Mouse (Mus musculus) lung, postnatal 36 days (tissue): ENCODE results near the gene Inhbc.

Source experiments
- DNase-seq: peaks from one replicate; pipeline ENCODE4 v3.0.0; 2022; ENCODE audit warnings: mixed read lengths

Gene Inhbc

DNA sequence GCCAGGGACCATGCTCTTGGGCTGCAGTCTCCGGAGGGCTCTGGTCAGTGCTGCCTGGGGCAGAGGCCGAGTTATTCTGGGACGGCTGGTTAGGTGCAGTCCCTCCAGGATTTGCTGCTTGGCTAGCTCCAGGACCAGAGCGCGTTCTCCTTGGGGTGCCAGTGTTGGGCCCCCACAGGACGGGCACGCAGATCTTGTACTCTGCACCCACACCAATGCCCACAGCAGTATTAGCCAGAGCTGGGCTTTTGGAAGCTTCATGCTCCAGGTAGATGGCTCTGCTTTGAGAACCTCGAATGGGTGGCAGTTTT, 19.0 kb downstream of the Inhbc start:
- DNase-seq, result no peak

DNA sequence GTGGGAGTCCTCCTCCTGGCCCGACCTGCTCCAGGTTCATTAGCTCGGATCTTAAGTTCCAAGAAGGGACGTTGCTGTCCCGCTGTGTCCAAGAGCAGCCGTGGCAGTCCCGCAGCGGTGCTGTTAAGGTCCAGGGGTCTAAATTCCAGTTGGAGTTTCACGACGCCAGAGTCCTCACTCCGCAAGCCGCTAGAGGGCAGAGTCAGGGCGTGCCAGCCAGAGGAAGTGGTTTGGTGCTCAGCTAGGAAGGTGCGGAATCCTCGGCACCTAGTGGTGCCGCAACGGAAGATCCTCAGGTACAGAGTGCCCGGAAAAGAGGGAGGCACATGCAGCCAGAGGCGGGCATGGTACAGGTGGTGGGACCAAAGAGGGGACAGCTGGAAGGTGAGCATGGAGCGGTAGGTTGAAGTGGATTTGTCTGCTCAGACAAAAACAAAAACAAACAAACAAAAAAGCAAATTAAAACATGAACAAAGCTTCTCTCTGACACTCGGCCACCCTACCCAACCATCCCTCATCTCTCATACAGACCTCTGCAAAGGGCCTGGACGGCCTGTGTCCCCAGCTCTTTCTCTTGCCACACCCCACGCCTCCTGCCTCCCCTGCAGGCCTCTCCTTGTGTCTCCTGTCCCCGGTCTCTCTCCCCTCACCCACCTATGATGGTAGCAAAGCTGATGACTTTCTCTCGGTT, 19.5 kb downstream of the Inhbc start:
- peak; percentile 78 for DNase-seq

DNA sequence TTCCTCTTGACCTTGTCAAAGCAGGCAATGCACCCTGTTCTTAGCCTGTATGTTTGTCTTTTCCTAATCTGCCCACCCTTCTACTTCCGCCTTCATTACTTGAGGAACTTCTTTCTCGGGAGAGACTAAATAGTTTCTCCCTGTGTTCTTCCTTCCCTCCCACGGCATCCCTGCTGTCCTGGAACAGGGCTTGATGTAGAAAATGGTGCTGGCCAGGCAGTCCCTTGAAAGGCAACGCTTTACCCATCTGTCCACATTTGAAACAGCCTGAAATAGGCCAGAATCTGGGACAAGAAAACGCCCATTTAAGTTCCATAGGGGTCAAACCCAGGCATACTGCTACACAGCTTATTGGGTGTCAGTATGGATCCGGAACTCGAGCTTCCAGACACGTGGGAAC, 20.4 kb downstream of the Inhbc start:
- DNase-seq, result no peak

DNA sequence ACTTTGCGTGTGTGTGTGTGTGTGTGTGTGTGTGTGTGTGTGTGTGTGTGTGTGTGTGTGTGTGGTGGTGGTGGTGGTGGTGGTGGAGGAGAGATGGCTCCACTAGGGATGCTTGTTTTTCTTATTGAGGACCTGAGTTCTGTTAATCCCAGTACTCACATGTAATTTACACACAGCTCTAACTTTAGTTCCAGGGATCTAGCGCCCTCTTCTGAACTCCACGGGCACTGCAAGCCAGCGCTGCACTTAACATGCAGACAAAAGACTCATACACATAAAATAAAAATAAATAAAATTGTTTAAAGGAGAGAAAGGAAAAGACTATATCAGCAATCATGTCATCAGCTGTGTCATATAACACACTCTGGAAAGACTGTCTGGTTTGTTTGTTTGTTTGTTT, 21.3 kb downstream of the Inhbc start:
- DNase-seq, result peak; percentile 27

- DNase-seq, result no peak
Observed at GRCm38 (mm10) chr10:127346173-127346572, 24.1 kb downstream of the Inhbc start.

GRCm38 (mm10) chr10:127343029-127343428, 27.2 kb downstream of the Inhbc start:
- DNase-seq, result no peak

GRCm38 (mm10) chr10:127341891-127342639, 28.2 kb downstream of the Inhbc start, which contains the start of gene Gli1:
Gli1 (minus strand) TSS chr10:127341974.
- peak; percentile 91 for DNase-seq

DNA sequence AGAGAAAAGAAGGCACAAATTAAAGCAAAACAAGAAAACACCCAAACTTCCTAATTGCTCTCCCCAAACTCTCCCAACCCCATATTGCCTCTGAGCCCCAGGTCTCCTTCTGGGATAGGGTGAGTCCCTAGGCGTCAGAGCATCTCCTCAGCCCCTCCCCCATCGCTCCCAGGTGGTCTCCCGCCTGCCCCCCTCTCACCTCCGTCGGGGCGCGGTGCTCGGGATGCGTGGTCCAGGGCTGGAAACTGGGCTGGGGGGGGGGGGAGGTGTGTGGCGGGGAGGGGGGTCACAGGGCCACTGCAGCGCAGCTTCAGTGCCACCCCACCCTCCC, 28.9 kb downstream of the Inhbc start:
- no peak for DNase-seq

DNA sequence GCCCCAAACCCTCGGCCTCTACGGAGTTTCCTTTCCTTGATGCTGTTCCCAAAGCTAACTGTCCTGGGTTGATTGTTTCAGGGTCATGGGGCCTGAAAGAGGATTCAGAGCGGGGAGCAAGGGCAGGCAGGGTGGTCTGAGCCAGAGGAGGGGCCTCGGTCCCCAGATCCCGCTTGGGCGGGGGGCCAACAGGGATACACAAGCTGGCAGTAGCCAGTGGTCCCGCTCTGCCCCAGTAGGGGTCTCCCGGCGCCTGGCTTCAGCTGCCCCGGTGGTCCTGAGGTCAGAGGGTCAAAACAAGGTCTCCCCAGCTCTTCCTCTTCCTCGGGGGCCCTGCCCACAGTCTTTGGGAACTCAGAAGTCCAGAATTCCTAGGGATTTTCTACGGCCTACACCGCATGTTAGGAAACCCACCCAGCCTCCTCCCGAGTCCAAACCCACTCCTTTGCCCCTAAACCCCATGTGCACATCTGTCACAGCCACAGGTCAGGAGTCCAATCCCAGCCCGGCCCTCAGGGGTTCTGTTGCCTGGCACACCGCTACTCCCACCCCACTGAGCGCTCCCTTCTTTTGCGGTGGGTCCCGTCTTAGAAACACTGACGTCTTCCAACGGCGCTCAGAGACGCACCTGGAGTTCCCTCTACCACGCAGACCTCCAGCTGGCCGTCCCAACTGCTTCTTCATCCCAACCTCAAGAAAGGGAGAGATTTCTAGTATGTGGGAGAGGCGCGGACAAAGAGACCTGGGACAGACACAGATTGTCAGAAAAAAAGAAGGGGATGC, 29.5 kb downstream of the Inhbc start:
- DNase-seq, result no peak

- peak; percentile 52 for DNase-seq
Observed at GRCm38 (mm10) chr10:127339683-127340576, 30.3 kb downstream of the Inhbc start.

- peak; percentile 96 for DNase-seq
Observed at GRCm38 (mm10) chr10:127338930-127339682, 31.1 kb downstream of the Inhbc start.

GRCm38 (mm10) chr10:127337536-127338099, 32.6 kb downstream of the Inhbc start:
- no peak for DNase-seq

- no peak for DNase-seq
Observed at GRCm38 (mm10) chr10:127336952-127337351, 33.3 kb downstream of the Inhbc start.

GRCm38 (mm10) chr10:127335271-127335670, 35.0 kb downstream of the Inhbc start:
- no peak for DNase-seq

GRCm38 (mm10) chr10:127333152-127333551, 37.1 kb downstream of the Inhbc start:
- DNase-seq, result no peak

DNA sequence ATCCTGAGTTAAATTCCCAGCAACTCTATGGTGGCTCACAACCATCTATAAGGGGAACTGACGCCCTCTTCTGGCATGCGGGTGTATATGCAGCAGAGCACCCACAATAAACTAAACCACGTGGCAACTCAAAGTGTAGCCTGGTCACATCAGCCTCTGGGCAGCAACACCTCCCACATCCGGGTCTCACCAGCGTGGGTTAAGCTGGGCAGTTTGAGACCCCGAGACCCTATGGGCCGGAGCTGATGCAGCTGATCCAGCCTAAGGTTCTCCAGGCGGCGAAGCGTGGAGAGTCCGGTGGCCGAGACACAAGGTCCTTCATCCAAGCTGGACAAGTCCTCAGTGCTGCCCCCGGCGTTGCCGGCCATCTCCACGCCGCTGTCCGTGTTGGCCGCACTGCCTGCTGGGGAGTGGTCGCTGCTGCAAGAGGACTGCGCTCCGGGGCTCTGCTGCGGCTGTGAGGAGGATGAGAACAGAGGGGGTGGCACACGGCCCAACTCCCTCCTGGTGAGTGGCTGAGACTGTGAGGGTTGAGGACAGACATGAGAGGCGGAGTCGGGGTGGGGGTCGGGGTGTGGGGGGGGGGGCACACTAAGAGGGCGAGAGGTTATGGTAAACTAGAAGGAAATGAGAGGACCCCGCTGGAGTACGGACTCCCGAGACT, 37.9 kb downstream of the Inhbc start:
- DNase-seq, result no peak

DNA sequence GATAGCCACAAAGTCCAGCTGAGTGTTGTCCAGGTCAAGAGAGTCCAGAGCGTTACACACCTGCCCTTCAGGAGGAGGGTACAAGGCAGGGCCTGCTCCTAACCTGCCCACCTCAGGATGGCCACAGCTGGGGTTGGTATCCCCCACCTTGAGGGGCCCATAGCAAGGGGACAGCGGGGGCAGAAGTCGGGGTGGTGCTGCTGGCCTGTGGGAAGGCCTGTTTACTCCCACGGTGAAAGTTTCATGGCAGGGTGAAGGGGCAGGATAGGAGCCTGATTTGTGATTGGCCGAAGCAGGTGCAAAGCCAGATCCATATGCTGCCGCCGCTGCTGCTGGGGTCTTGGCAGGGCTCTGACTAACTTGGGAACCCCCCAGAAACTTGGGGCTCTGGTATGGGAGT, 40.0 kb downstream of the Inhbc start:
- no peak for DNase-seq

DNA sequence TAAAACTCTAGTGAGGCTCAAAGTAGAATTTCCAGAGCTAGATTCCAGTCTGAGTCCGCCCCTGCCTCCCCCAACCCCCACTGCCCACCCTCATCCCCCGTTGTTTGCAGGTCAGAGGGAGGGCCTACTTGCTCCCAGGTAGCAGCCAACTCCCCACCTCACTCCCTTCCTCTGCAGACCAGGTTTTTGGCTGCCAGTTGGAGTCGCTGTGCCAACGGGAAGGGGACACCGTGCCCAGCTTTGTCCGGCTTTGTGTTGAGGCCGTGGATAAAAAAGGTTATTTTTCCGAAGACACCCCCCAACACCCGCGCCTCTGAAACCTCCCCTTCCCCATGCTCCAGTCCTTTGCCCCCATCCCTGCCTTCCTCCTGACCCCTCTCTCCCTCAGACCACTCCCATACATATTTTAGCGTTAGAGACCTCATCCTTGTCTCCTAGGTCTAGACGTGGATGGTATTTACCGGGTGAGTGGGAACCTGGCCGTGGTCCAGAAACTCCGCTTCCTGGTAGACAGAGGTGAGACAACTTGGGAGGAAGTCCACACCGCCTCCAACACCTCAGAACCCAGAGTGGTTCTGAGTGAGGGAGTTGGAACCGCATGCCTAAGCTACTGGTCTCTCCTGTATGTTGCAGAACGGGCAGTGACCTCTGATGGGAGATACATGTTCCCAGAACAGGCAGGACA, 42.6 kb downstream of the Inhbc start:
- no peak for DNase-seq

DNA sequence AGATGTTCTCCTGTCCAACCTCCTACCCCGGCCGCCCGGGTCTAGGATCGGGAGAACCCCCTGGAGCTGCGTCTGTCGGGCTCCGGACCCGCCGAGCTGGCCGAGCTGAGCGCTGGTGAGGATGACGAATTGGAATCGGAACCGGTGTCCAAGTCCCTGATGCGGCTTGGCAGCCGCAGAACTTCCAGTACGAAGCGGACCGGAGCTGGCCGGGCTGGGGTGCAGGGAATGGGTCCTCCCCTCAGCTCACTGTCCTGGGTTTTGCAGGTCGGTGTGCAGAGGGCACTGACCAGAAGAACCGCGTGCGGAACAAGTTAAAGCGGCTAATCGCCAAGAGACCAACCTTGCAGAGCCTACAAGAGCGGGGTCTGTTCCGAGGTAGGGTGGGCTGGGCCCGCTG, 43.4 kb downstream of the Inhbc start:
- no peak for DNase-seq

- DNase-seq, result no peak
Observed at GRCm38 (mm10) chr10:127326017-127326801, 44.0 kb downstream of the Inhbc start.
